Mouse (Mus musculus): ENCODE results near the gene Aldh9a1.

Gene Aldh9a1

DNA sequence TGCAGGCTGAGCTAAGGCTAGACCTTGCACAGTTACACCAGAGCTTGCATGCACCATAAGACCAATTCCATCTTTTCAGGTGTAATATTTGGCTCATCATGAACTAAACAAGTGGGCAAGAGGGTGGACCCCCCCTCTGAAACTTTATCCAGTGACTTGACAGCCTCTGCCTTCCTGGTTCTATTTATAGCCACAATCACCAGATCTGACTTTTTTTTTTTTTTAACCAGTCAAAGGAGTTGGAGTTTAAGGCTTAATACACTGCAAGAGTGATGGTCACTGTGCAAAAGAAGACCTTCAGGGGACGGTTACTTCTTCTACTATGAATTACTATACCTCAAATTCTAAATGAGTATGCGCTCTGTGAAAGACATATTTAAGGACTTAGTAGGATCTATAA is 35.4 kb downstream of the Aldh9a1 start:
- no peak for DNase-seq

DNA sequence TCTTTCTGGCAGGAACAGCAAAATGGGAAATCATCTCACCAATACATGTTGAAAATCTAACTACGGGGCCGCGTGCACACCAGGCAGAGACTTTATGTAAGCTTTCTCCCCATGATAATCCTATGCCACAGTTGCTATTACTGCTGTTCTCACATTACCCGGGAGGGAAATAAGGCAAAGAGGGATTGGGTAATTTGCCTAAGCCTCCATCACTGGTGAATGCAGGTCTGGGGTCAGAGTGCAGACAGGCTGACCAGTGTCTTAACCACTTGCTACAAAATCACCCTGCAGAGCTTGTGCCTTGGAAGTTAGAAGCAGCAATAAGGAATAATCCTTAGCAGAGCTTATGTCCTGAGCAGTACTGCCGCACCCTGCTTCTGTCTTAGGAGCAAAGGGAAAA is 35.8 kb downstream of the Aldh9a1 start:
- no peak for DNase-seq

DNA sequence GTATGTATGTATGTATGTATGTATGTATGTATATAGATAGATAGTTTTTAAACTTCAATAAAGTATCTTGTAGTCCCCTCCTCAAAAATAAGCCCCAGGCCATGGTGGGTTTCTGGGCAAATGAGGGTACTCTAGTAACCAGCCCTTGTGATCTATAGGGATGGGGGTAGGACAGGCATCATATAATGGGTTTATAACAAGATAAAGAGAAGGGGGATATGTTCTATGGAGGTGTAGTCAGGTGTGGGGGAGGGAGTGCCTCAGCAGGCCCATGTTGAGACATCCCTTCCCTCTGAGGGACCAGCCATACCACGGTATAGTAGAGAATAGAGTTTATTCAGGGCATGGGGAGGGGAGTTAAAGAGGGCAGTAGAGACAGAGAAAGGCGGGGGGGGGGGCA is 36.7 kb downstream of the Aldh9a1 start:
- no peak for DNase-seq

DNA sequence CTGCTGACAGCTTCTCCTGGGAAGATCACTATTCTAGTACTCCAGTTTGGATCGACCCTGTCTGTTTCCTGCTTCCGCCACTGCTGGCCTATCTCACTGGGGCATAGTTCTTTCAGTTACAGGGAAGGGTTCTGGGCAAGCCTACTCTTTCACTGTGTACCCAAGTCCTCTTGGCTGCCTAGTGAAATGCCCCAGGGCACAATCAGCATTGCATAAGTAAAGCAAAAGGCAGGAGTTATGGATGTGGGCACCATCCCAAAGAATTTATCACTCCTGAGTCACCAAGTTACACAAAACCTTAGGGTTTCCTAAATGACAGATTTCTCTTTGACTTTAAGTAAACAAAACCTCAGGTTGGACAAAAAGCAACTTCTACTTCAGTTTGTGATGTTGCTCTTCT is 37.5 kb downstream of the Aldh9a1 start:
- no peak for DNase-seq

DNA sequence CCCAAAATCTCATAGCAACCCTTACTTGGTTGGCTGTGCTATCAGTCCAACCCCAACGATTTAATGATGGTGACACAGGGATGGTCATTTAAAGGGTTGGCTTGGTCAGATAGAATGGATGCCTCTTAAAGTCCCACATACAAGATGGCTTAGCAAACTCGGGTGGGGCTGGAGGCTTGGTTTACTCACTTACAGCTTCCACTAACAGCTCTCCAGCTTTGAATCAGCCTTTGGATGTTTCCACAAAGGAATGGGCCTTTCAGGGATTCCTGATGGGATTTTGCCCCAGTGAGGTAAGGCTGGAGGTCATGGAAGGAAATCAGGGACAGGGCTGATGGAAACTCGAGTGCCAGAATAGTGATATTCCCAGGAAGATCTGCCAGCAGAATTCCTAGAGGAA is 38.0 kb downstream of the Aldh9a1 start:
- no peak for DNase-seq

DNA sequence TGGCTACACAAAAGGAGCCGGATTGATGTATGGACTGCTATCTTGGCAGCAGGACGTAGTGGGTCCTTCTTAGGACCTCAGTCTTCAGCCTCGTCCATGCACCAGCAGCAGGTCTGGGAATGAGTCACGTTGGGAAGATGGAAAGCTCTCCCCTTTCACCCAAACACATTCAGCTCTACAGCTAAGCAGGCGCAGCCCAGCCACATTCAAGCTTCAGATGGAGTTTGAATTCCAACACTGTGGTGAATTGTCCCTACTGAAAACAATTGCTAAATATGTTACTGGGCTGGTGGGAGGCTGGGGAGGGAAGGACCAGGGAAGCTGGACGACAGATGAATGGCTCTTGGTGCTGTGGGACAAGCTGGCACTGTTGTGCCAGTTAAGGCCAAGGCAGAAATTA is 38.8 kb downstream of the Aldh9a1 start:
- DNase-seq: no peak

DNA sequence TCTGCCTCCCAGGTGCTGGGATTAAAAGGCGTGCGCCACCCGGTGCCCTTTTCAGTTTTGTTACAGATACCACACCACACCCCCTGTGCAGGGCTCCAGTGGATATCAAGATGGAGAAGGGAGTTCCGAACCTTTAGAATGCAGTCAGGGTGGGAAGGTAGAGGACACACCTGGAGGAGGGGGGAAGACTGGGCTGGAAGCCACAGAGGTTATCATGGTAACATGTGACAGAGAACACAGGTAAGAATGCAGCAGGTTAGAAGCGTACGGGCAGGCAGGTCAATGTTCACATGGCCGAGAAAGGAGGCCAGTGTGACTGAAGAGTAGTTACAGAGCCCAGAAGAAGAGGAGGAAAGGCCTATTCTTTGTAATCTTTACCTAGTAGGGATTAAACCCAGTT is 39.8 kb downstream of the Aldh9a1 start:
- DNase-seq: no peak

DNA sequence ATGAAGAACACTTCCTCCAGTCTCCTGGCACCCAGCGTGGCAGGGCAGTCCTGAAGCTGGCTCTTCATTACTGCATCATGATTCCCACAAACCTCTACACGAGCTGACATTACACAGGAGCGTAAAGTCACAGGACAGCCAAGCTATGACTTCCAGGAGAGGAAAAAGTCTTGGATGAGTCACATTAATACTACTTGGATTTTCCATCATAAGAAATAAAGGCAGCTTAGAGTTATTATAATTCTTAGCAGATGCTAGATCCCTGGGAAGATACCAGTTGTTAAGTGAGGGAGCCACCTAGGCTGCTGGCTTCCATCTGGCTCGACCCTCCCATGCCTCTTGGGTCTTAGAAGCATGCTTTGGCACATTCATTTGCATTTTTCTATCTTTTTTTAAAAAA is 40.6 kb downstream of the Aldh9a1 start:
- DNase-seq: no peak

DNA sequence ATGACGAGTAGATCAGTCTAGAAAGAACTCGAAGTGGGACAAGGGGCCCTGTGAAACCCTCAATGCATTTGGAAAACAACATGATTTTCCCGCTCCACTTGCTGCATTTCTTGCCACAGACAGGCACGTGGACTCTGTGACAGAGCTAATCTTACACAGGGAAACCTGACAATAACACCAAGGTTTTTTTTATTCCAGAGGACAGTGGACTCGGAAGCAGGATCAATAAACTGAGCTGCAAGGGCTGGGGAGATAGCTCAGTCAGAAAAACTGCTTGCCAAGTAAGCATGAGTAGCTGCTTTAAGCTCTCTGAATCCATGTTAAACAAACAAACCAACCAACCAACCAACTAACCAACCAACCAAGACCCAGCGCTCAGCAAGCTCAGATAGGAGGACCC is 41.5 kb downstream of the Aldh9a1 start:
- DNase-seq: no peak

DNA sequence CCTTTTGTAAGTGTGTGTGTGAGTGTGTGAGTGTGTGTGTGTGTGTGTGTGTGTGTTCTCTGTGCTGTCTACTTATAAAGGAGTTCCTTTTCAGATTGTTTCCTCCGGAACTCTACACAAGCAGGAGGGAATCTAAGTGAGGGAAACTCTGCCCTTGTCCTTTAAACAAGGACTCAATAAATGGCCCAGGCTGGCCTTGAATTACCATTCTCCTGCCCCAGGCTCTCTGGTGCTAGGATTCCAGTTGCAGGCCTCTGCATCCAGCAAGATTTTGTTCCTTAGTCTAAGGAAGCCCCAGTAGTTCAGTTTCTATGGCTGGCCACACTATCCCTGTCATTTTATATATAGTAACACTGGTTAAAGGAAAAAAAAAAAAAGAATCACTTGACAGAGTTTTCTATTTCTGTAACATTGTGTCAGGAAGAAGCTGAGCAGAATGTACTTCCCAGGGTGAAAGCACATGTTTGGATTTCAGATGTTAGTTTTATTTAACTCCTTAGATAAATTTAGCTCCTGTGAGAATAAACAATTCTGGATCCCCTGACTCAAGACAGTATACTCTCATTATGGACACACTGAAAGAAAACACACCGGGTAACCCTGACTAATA is 42.3 kb downstream of the Aldh9a1 start:
- DNase-seq: no peak

DNA sequence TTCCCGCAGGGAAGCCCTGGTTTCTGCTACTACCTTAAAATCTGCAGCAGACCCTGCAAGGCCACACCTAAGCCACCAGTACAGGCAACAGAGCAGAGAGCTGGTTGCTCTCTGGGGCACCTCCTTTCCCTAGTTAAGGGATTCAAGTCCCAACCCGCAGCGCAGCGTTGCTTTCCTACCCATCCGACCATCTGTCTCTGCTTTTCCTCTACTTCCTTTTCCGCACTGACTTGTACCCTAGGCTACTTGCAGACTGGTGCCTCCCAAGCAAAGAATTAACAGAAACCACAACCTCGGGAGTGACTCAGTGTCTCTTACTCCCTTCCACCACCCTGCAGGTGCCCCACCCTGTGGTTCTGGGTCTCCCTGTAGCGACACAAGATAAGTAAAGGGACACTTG is 42.9 kb downstream of the Aldh9a1 start:
- DNase-seq: no peak

DNA sequence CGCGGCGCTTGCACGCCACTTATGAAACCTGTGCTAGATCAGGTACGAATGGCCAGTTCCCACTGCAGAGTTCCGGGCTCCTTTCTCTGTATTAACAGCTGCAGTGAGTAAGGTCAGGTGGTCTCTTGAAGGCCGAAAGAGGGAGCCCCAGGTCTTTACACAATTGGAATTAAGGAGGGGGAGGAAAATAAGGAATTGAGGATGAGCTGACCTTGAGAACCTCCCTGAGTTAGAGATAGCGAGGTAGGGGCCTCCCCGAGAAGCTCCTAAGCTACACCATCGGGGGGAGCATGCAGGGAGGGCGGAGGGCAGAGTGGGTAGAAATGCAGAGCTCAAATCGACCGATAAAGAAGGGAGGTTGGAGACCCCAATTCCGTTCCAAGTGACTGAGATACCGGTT is 43.5 kb downstream of the Aldh9a1 start:
- peak in 1 of 2 experiments; percentile 38 for DNase-seq

DNA sequence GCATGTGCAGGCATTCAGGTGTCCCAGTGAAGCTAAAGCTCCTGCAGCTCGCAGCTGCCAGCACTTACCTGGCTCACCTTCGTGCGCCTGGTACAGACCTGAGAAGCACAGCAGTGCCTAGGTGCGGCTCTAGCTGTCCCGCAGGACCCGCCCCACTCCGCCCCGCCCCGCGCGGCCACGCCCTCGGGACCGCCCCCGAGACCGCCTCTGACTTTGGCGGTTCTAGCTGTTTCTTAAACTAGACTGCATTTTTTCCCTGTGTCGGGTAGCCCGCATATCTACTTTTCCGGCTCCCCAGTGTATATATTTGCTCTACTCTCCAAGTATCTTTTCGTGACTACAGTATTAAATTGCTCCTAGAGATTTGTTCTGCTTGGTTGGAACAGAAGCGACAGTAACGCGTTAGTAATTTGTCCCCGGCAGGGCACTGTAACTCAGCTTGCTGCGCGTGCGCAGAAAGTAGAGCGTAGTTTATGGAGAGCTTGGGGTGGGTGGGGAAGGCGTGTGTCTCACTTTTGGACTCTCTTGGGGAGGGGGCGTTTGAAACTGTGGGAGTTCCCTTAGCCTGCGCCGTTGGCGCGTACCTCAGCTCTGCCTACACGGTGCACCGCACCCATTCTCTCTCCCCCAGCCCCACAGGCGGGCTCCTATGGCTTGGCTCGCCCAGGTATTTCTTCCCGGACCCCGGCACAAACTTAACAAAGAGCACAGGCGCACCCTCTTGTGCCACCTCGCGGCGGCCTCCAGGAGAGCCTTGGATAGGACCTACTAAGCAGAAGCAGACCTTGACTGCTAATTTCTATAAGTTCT is 44.1 kb downstream of the Aldh9a1 start, which contains the start of gene Mgst3:
Gene Mgst3, minus strand, starts transcription at position 159 of the 810 bp plus-strand sequence.
- DNase-seq: peak; percentile 96 to 97

DNA sequence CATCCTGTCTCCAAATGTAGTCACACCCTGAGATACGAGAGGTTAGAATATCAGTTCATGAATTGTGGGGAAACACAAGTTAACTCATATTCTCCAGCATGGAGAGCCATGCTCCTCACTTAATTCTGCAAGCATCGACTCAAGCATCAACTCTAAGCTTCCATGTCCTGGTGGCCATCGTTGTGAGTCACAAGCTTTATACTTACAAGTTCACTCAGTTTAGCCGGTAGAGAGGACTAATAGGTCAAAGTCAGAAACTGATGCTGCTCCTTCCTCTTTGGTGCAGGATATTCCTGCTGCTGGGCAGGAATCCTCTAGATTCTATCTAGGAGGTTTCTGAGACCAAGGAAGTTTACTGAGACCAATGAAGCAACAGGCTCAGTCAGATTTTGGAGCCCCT is 55.4 kb downstream of the Aldh9a1 start:
- DNase-seq: no peak

DNA sequence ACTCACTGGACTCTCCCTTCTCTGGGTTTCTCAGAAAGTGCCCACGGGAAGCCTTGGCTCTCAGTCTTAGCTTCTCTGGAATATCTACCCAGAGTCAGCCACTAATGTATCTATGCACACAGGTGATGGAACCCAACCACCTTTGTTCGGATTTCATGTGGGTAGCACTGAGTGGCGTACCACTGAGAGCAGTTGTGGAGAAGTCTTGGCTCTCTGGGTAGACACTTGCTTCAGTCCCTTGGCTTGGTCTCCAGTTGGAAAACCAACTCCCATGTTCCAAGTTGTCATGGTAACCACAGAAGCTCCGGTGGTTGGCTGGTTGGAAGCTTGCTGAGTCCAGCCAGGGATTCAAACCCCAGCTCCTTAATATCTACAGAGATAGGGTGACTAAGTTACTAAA is 59.8 kb downstream of the Aldh9a1 start:
- DNase-seq: no peak

DNA sequence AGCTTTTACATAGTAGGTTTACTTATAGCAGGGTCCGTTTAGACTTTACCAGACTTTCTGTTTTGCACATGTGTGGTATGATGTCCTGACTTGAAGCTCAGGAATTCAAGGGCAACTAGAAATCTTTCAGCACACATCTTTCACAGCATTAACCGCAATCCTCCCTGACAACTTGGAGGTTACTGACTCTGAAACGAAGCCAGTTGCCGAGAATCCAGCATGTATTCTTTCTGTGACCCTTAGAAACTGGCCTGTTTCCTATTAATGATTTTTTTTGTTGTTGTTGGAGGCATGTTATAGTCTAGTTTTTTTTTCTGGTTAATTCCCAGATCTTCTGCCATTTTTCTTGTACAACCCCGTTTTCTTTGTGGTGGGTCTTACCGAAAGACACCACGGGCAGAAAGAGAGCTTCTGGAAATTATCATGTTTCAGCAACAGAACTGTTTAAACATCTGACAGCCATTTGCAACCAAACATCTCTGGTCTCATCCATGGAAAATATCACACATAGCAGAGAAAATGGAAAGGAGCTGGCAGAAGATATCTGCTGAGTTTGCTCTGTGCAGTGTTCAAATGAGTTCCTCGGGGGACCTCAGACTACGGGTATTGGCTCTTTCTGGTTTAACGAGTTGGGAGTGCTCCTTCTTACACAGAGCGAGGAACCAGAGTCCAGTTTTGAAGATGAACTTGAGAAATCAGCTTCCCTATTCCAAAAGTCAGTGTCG is 62.4 kb downstream of the Aldh9a1 start:
- DNase-seq: no peak

DNA sequence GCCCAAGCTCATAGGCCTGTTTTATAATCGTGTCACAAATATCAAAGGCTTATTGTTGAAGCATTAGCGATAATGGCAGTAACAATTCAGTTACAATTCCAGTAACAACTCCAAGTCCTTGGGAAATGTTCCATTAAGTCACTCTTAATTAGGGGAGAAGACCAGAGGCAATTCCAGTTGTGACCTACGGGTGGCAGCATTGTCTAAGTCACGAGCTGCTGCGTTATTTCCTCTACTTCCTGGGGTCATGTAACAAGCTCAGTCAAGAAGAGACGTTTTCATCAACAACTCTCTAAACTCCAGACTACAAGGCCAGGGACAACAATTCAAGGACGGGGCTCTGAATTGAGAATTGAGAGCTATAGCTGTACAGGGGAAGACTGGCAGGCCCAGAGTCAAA is 65.1 kb downstream of the Aldh9a1 start:
- DNase-seq: peak; percentile 87 to 88

Measured in kidney, postnatal 4 days (tissue).